Mouse (Mus musculus): ENCODE measurements around the gene Fgfr2. TPM values are rescaled to one million over a fixed set of nuclear protein-coding genes. Genes with fewer than 3 reads are reported as not detected.
"Not testable (repeated sequence)": the region's sequence is repeated elsewhere in the genome, so short reads cannot be mapped to it uniquely, and the experiment has no call there.

Gene Fgfr2
- polyA plus RNA-seq, 1 experiment from 2014 or later, result 99.3 TPM

- H3K4me1 ChIP-seq, result no peaks in the 10 kb centered on the region
- peak; percentile 52 for DNase-seq (ENCODE audit: low spot score)
- no peaks in the 10 kb centered on the region for H3K36me3 ChIP-seq
- no peak overlapping the region for H3K27ac ChIP-seq (replicated peaks)
- 38% methylated on average over 3 of the region's 3 CpGs for WGBS
- H3K27me3 ChIP-seq (ENCODE audit: low read depth, poor library complexity, severe bottlenecking), result no peaks in the 10 kb centered on the region
- H3K4me3 ChIP-seq, result no peak overlapping the region
- no peaks in the 10 kb centered on the region for H3K9me3 ChIP-seq (replicated peaks)
Measured at GRCm38 (mm10) chr7:131112486-131112885, 2010.7 kb downstream of the Fgfr2 start.

GRCm38 (mm10) chr7:131082403-131082802 is 2040.7 kb downstream of the Fgfr2 start:
- H3K4me3 ChIP-seq; H3K27me3 ChIP-seq (ENCODE audit: low read depth, poor library complexity, severe bottlenecking); H3K4me1 ChIP-seq; H3K36me3 ChIP-seq; H3K9me3 ChIP-seq (replicated peaks); H3K27ac ChIP-seq (replicated peaks); DNase-seq (ENCODE audit: low spot score): not testable (repeated sequence)
- 85% methylated on average over 9 of the region's 9 CpGs for WGBS

GRCm38 (mm10) chr7:131075956-131076355 is 2047.2 kb downstream of the Fgfr2 start:
- WGBS, result 3% methylated on average over 1 of the region's 1 CpGs
- Histone ChIP-seq H3K9me3 (replicated peaks) (no peaks in the 10 kb centered on the region), H3K4me1 (no peaks in the 10 kb centered on the region), H3K27ac (replicated peaks) (no peak overlapping the region), H3K4me3 (no peak overlapping the region), H3K27me3 (ENCODE audit: low read depth, poor library complexity, severe bottlenecking) (no peaks in the 10 kb centered on the region), H3K36me3 (no peaks in the 10 kb centered on the region)
- DNase-seq (ENCODE audit: low spot score), result peak; percentile 13

GRCm38 (mm10) chr7:131074098-131074497 is 2049.1 kb downstream of the Fgfr2 start:
- H3K4me3 ChIP-seq, result not testable (repeated sequence)
- 84% methylated on average over 6 of the region's 6 CpGs for WGBS

GRCm38 (mm10) chr7:131073476-131073875 is 2049.7 kb downstream of the Fgfr2 start:
- not testable (repeated sequence) for H3K36me3 ChIP-seq; DNase-seq (ENCODE audit: low spot score); H3K4me3 ChIP-seq; H3K4me1 ChIP-seq; H3K27ac ChIP-seq (replicated peaks); H3K27me3 ChIP-seq (ENCODE audit: low read depth, poor library complexity, severe bottlenecking); H3K9me3 ChIP-seq (replicated peaks)
- 91% methylated on average over 3 of the region's 3 CpGs for WGBS

More at GRCm38 (mm10) chr7:131074098-131074497, 2049.1 kb downstream of the Fgfr2 start:
- H3K4me1 ChIP-seq; H3K9me3 ChIP-seq (replicated peaks); H3K27ac ChIP-seq (replicated peaks); H3K27me3 ChIP-seq (ENCODE audit: low read depth, poor library complexity, severe bottlenecking); H3K36me3 ChIP-seq; DNase-seq (ENCODE audit: low spot score): not testable (repeated sequence)

- not testable (repeated sequence) for H3K4me1 ChIP-seq; H3K27me3 ChIP-seq (ENCODE audit: low read depth, poor library complexity, severe bottlenecking); H3K36me3 ChIP-seq; H3K4me3 ChIP-seq; H3K9me3 ChIP-seq (replicated peaks); H3K27ac ChIP-seq (replicated peaks)
- DNase-seq (ENCODE audit: low spot score), result peak; percentile 12
- whole genome bisulfite sequencing, result 10% methylated on average over 1 of the region's 1 CpGs
Measured at GRCm38 (mm10) chr7:131068191-131068590, 2055.0 kb downstream of the Fgfr2 start.

- Histone ChIP-seq H3K27me3 (ENCODE audit: low read depth, poor library complexity, severe bottlenecking) (no peaks in the 10 kb centered on the region), H3K36me3 (no peaks in the 10 kb centered on the region), H3K4me3 (no peak overlapping the region), H3K9me3 (replicated peaks) (no peaks in the 10 kb centered on the region), H3K4me1 (no peaks in the 10 kb centered on the region), H3K27ac (replicated peaks) (no peak overlapping the region)
- DNase-seq (ENCODE audit: low spot score), result no peak
- WGBS, result 83% methylated on average over 2 of the region's 2 CpGs
Measured at GRCm38 (mm10) chr7:131062541-131062940, 2060.6 kb downstream of the Fgfr2 start.

- H3K4me1 ChIP-seq; H3K9me3 ChIP-seq (replicated peaks); H3K36me3 ChIP-seq; H3K27ac ChIP-seq (replicated peaks); H3K4me3 ChIP-seq; DNase-seq (ENCODE audit: low spot score); H3K27me3 ChIP-seq (ENCODE audit: low read depth, poor library complexity, severe bottlenecking): not testable (repeated sequence)
- WGBS, result 76% methylated on average over 2 of the region's 2 CpGs
Measured at GRCm38 (mm10) chr7:131059808-131060207, 2063.3 kb downstream of the Fgfr2 start.

GRCm38 (mm10) chr7:131057918-131058317 is 2065.2 kb downstream of the Fgfr2 start:
- not testable (repeated sequence) for H3K27me3 ChIP-seq (ENCODE audit: low read depth, poor library complexity, severe bottlenecking); H3K4me1 ChIP-seq; H3K4me3 ChIP-seq; H3K36me3 ChIP-seq; DNase-seq (ENCODE audit: low spot score); H3K9me3 ChIP-seq (replicated peaks); H3K27ac ChIP-seq (replicated peaks)
- 81% methylated on average over 9 of the region's 9 CpGs for WGBS

- Histone ChIP-seq H3K36me3 (no peaks in the 10 kb centered on the region), H3K27me3 (ENCODE audit: low read depth, poor library complexity, severe bottlenecking) (no peaks in the 10 kb centered on the region), H3K4me1 (no peaks in the 10 kb centered on the region), H3K27ac (replicated peaks) (no peak overlapping the region), H3K4me3 (no peak overlapping the region), H3K9me3 (replicated peaks) (no peaks in the 10 kb centered on the region)
- DNase-seq (ENCODE audit: low spot score), result peak; percentile 20
Measured at GRCm38 (mm10) chr7:131054808-131055370, 2068.3 kb downstream of the Fgfr2 start.

- not testable (repeated sequence) for DNase-seq (ENCODE audit: low spot score); H3K27ac ChIP-seq (replicated peaks); H3K27me3 ChIP-seq (ENCODE audit: low read depth, poor library complexity, severe bottlenecking); H3K36me3 ChIP-seq; H3K4me3 ChIP-seq; H3K4me1 ChIP-seq; H3K9me3 ChIP-seq (replicated peaks)
- WGBS, result 80% methylated on average over 8 of the region's 8 CpGs
Measured at GRCm38 (mm10) chr7:131049829-131050228, 2073.3 kb downstream of the Fgfr2 start.

GRCm38 (mm10) chr7:131045258-131045835 is 2077.8 kb downstream of the Fgfr2 start:
- WGBS, result 28% methylated on average over 3 of the region's 3 CpGs
- H3K4me3 ChIP-seq; H3K27ac ChIP-seq (replicated peaks); H3K36me3 ChIP-seq; H3K9me3 ChIP-seq (replicated peaks); H3K4me1 ChIP-seq; H3K27me3 ChIP-seq (ENCODE audit: low read depth, poor library complexity, severe bottlenecking); DNase-seq (ENCODE audit: low spot score): not testable (repeated sequence)

GRCm38 (mm10) chr7:131042657-131043056 is 2080.5 kb downstream of the Fgfr2 start:
- H3K27me3 ChIP-seq (ENCODE audit: low read depth, poor library complexity, severe bottlenecking), result no peaks in the 10 kb centered on the region
- 62% methylated on average over 1 of the region's 1 CpGs for WGBS
- no peak overlapping the region for H3K27ac ChIP-seq (replicated peaks)
- H3K36me3 ChIP-seq, result no peaks in the 10 kb centered on the region
- H3K4me1 ChIP-seq, result no peaks in the 10 kb centered on the region
- no peak for DNase-seq (ENCODE audit: low spot score)
- H3K9me3 ChIP-seq (replicated peaks), result no peaks in the 10 kb centered on the region
- no peak overlapping the region for H3K4me3 ChIP-seq

GRCm38 (mm10) chr7:131040760-131041159 is 2082.4 kb downstream of the Fgfr2 start:
- WGBS, result 87% methylated on average over 8 of the region's 8 CpGs
- H3K27me3 ChIP-seq (ENCODE audit: low read depth, poor library complexity, severe bottlenecking); H3K9me3 ChIP-seq (replicated peaks); H3K27ac ChIP-seq (replicated peaks); DNase-seq (ENCODE audit: low spot score); H3K4me1 ChIP-seq; H3K4me3 ChIP-seq; H3K36me3 ChIP-seq: not testable (repeated sequence)
